Mouse (Mus musculus): Measurements from ENCODE around the gene Nprl3. TPM values are rescaled to one million over a fixed set of nuclear protein-coding genes. Genes with fewer than 3 reads are reported as not detected.

The Nprl3 gene
- total RNA-seq, 2 experiments from 2014 or later = 58.0 to 187 TPM

- peak; percentile 75 for ATAC-seq (replicated peaks; ENCODE audit: low FRiP score, poor library complexity, severe bottlenecking)
These were observed 16.4 kb downstream of the Nprl3 start for GRCm38 (mm10) chr11:32250880-32251763.

DNA sequence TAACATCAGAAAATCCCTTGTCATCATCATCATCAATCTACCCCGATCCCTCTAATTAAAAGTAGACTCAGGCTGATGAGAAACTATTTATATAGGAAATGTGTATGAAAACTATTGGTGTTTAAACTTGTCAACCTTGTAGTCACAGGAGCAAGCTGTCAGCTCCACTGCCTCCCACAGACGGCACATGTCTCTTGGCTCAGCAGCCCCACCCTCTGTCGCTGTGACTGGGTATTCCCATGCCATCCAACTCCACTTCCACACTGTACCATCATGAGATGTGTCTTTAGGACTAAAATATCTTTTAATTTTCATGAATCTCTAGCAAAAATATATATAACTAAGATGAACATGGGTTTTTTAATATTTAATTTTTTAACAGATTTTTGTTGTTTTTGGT lies 19.2 kb downstream of the Nprl3 start:
- ATAC-seq (replicated peaks; ENCODE audit: low FRiP score, poor library complexity, severe bottlenecking) = no peak

GRCm38 (mm10) chr11:32247068-32247467 lies 20.4 kb downstream of the Nprl3 start:
- 0 out of 2 replicates have a peak, but pooled peaks have one; percentile 7 for ATAC-seq (replicated peaks; ENCODE audit: low FRiP score, poor library complexity, severe bottlenecking)

- ATAC-seq (replicated peaks; ENCODE audit: low FRiP score, poor library complexity, severe bottlenecking) = peak; percentile 77
These were observed 21.9 kb downstream of the Nprl3 start for GRCm38 (mm10) chr11:32245614-32246013.

GRCm38 (mm10) chr11:32244617-32245016 lies 22.9 kb downstream of the Nprl3 start:
- no peak for ATAC-seq (replicated peaks; ENCODE audit: low FRiP score, poor library complexity, severe bottlenecking)

DNA sequence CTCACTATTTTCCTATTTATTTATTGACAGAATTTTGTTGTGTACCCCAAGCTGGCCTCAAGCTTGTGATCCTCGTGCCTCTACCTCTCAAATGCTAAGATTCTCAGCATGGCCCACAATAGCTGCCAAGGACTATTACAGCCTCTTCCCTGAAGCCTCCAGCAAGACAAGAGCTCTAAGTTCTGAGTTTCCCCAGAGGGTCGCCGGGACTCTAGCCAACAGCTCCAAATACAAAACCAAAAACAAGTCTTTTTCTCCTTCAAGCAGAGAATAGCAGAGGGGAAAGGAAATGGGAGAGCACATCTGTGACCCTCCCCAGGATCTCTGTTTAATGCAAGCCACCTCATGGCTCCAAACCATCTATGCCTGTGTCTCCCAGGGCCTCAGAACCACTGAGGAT lies 23.4 kb downstream of the Nprl3 start:
- no peak for ATAC-seq (replicated peaks; ENCODE audit: low FRiP score, poor library complexity, severe bottlenecking)

GRCm38 (mm10) chr11:32243205-32243955 lies 24.1 kb downstream of the Nprl3 start:
- ATAC-seq (replicated peaks; ENCODE audit: low FRiP score, poor library complexity, severe bottlenecking) = no peak

DNA sequence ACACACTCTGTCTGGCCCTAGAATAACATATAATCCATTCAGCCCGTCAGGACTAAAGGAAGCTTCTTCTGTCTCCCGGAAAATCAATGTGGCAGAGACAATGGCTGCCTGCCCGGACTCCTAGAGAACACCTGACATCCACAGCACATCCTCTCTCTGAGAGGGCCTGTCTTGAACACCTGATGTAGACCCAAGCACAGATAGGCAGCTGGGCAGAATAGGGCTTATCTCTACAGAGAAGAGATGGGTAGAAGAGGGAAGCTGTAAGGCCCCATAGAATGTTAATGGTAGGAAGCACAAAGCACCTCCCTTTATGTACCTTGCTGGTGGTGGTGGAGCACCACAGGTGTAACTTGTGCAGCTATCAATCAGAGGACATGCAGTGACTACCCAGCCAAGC lies 25.3 kb downstream of the Nprl3 start:
- no peak for ATAC-seq (replicated peaks; ENCODE audit: low FRiP score, poor library complexity, severe bottlenecking)

DNA sequence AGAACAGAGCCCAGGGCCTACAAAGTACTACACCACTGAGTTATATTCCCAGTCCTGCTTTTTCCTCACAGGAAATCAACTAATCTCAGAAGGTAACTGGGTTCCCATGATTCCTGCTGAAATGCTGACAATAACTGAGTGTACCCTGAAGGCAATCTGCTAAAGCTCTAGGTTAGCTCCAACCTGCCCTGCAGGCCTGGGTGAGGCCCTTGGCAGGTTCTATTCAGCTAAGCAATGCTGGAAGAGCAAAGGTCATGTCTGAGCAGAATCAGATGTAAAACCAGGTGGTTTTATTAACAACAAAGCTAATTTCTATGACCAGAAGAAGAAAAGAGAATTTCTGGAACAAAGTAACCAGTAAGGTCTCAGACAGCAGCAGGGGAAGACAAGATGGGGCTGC lies 26.1 kb downstream of the Nprl3 start:
- no peak for ATAC-seq (replicated peaks; ENCODE audit: low FRiP score, poor library complexity, severe bottlenecking)

DNA sequence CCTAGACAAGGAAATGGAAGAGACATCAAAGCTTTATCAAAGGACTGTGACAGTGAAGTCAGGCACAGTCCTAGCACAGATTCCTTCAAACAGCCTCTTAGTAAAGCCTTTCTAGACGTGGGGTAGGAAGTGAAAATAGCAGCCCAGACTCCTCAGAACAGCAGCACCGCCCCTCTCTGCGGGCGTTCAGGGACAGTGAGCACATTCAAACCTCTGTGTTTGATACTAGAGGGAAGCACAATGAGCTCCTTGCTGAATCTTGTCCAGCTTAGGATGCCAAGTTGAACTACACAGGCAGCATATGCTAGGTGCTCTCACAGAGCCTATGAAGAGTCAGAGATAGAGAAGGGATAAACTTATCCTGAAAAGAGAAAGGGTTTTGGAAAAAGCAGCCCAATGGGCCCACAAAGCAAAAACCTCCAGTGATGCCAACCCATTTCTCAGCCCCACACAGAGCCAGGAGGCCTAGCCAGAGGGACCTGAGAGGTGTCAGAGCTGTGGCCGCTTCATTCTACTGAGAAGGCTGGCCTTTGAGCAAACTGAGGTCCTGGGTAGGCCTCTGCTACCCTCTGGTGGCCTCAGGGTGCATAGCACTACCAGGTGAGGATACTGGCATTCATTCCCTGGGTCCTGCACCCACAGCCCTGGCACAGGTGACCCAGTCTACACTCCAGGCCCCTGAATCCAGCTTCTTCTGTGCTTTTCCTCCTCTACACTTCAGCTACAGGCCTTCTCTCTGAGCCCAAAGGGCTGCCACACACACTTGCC lies 29.2 kb downstream of the Nprl3 start:
- peak; percentile 81 for ATAC-seq (replicated peaks; ENCODE audit: low FRiP score, poor library complexity, severe bottlenecking)

GRCm38 (mm10) chr11:32237411-32237795 lies 30.1 kb downstream of the Nprl3 start:
- ATAC-seq (replicated peaks; ENCODE audit: low FRiP score, poor library complexity, severe bottlenecking) = no peak

DNA sequence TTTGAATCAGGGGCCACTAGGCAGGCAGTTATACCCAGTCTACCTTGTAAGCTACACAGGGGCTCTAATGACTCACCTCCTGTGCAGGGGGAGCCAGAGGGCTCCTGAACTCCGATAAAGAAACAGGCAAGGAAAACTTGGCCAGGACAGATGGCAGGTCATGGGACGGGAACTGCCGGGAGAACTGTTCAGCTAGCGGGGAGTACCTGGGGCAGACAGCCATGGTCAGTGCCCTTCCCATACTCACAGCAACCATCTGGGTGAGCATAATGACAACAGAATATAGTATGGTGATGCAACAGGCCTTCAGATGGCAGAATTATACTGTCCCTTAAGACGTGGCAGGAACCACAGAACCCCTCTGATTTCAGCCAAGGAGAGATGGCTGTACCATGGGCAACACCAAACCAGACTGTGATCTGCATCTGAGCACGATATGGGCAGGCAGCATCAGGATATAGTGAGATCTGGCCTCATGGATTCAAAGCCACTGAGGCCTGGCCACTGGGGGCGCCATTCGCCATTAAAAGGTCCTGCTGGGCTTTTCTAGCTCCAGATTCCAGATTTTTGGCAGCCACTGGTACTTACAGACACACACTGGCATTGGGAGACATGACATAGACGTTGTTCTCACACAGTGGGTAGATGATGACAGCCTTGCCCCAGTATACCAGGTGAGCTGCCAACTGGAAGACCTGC lies 30.6 kb downstream of the Nprl3 start:
- ATAC-seq (replicated peaks; ENCODE audit: low FRiP score, poor library complexity, severe bottlenecking) = peak; percentile 57

DNA sequence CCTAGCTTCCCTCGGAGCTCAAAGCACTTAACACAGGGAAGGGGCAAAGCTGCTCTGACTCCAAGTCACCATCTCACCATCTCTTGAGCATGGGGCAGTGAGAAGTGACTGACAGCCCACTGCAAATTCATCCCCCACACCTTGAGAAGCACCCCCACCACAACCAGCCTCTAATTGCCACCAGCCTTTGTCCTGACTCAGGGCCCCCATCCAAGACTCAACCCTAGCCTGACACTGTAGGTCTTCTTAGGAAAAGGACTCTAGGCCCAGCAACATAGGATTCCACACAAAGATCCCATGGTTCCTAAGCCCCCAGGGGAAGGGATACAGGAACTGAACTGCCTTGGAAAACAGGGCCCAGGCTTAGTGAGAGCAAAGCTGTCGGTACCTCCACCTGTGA lies 31.4 kb downstream of the Nprl3 start:
- ATAC-seq (replicated peaks; ENCODE audit: low FRiP score, poor library complexity, severe bottlenecking) = no peak

DNA sequence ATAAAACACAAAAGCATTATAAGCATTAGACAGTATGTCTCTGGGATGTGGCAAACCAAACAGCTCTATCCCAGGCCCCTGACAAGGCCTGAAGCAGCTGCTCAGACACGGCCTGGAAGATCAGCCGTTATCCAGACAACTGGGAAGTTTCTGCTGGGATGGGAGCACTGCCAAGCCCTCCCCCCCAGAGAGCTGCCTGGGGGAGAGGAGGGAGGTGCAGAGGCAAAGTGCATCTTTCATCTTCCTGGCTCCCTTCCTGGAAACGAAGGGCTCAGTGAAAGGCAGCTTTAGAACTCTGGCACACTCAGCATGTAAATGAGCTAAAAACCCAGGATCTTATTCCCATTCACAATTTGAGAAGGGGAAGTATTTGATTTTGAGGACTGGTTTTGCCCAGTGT lies 31.9 kb downstream of the Nprl3 start:
- ATAC-seq (replicated peaks; ENCODE audit: low FRiP score, poor library complexity, severe bottlenecking) = no peak

- no peak for ATAC-seq (replicated peaks; ENCODE audit: low FRiP score, poor library complexity, severe bottlenecking)
These were observed 32.6 kb downstream of the Nprl3 start for GRCm38 (mm10) chr11:32234816-32235485.

- ATAC-seq (replicated peaks; ENCODE audit: low FRiP score, poor library complexity, severe bottlenecking) = no peak
These were observed 33.6 kb downstream of the Nprl3 start for GRCm38 (mm10) chr11:32233895-32234294.

GRCm38 (mm10) chr11:32232848-32233247 lies 34.7 kb downstream of the Nprl3 start:
- no peak for ATAC-seq (replicated peaks; ENCODE audit: low FRiP score, poor library complexity, severe bottlenecking)

GRCm38 (mm10) chr11:32231125-32231524 lies 36.4 kb downstream of the Nprl3 start:
- no peak for ATAC-seq (replicated peaks; ENCODE audit: low FRiP score, poor library complexity, severe bottlenecking)

- no peak for ATAC-seq (replicated peaks; ENCODE audit: low FRiP score, poor library complexity, severe bottlenecking)
These were observed 37.3 kb downstream of the Nprl3 start for GRCm38 (mm10) chr11:32230220-32230619.
